Mouse (Mus musculus) heart, adult 8-10 months (tissue): ENCODE results near the gene Fads3. TPM values are rescaled to one million over a fixed set of nuclear protein-coding genes. Genes with fewer than 3 reads are reported as not detected.
A peak's percentile ranks its signal among the peaks of the same experiment; 100 is the strongest.

Experiments
- DNase-seq: peaks from one replicate; pipeline ENCODE4 v3.0.0; 2022; ENCODE audit warnings: low spot score
- total RNA-seq, 4 experiments: library from RNA; stranded (reverse); gene quantifications; 2 replicates each; pipeline ENCODE4 v1.2.4; 2022

Fads3 gene
- total RNA-seq, 4 experiments from 2014 or later = 34.9 to 43.8 (median 37.4) TPM

GRCm38 (mm10) chr19:10021981-10022380 lies 19.4 kb upstream of the Fads3 start:
- no peak for DNase-seq

GRCm38 (mm10) chr19:10022414-10023303 lies 18.7 kb upstream of the Fads3 start:
- peak; percentile 57 for DNase-seq

GRCm38 (mm10) chr19:10023304-10023758 lies 18.0 kb upstream of the Fads3 start:
- DNase-seq = no peak

GRCm38 (mm10) chr19:10025169-10025875 lies 16.0 kb upstream of the Fads3 start:
- DNase-seq = peak; percentile 38

- DNase-seq = no peak
Measured at GRCm38 (mm10) chr19:10029746-10030145, 11.6 kb upstream of the Fads3 start.

GRCm38 (mm10) chr19:10033211-10033973 lies 8.0 kb upstream of the Fads3 start:
- DNase-seq = no peak

- DNase-seq = no peak
Measured at GRCm38 (mm10) chr19:10034356-10034755, 7.0 kb upstream of the Fads3 start.

- DNase-seq = peak; percentile 85
Measured at GRCm38 (mm10) chr19:10034785-10035447, 6.5 kb upstream of the Fads3 start.

- no peak for DNase-seq
Measured at GRCm38 (mm10) chr19:10037534-10037933, 3.8 kb upstream of the Fads3 start.

GRCm38 (mm10) chr19:10038364-10038763 lies 3.0 kb upstream of the Fads3 start:
- DNase-seq = no peak

- DNase-seq = no peak
Measured at GRCm38 (mm10) chr19:10038910-10039309, 2.5 kb upstream of the Fads3 start.

- no peak for DNase-seq
Measured at GRCm38 (mm10) chr19:10039615-10040014, 1.8 kb upstream of the Fads3 start.

GRCm38 (mm10) chr19:10040866-10041387 lies 442 bp upstream of the Fads3 start:
- DNase-seq = no peak

GRCm38 (mm10) chr19:10042232-10042631 lies 863 bp downstream of the Fads3 start:
- DNase-seq = no peak

GRCm38 (mm10) chr19:10042816-10043215 lies 1.4 kb downstream of the Fads3 start:
- no peak for DNase-seq

GRCm38 (mm10) chr19:10043643-10044042 lies 2.3 kb downstream of the Fads3 start:
- DNase-seq = peak; percentile 81

- DNase-seq = no peak
Measured at GRCm38 (mm10) chr19:10045707-10046106, 4.3 kb downstream of the Fads3 start.

- no peak for DNase-seq
Measured at GRCm38 (mm10) chr19:10046346-10046745, 5.0 kb downstream of the Fads3 start.

- DNase-seq = no peak
Measured at GRCm38 (mm10) chr19:10046983-10047382, 5.6 kb downstream of the Fads3 start.

GRCm38 (mm10) chr19:10049533-10049932 lies 8.2 kb downstream of the Fads3 start:
- no peak for DNase-seq

GRCm38 (mm10) chr19:10050438-10050837 lies 9.1 kb downstream of the Fads3 start:
- DNase-seq = no peak
